Mouse (Mus musculus) lung, postnatal 0 days (tissue): Measurements from ENCODE around the gene Dock8. TPM values are rescaled to one million over a fixed set of nuclear protein-coding genes. Genes with fewer than 3 reads are reported as not detected.

Source experiments
- ATAC-seq: fragments of 200-750 bp; cut with Nextera tagmentation; 2 replicates; pipeline ENCODE4 v1.8.0; 2017; ENCODE audit warnings: moderate library complexity
- DNase-seq: peaks from one replicate; pipeline ENCODE4 v3.0.0-alpha.2; 2016; ENCODE audit warnings: low spot score
- H3K27ac ChIP-seq: fragments of 300-500 bp; sonication (generic); 2 replicates; pipeline ENCODE4 v1.5.1; 2014; ENCODE audit warnings: antibody characterized with exemption, mild to moderate bottlenecking, low read length, mixed read lengths
- H3K27me3 ChIP-seq: fragments of 300-500 bp; sonication (generic); replicated peaks from 2 replicates; pipeline ENCODE4 v1.6.1; 2014; ENCODE audit warnings: low read length, mixed read lengths; ENCODE audit not compliant: insufficient read depth
- H3K36me3 ChIP-seq: fragments of 300-500 bp; sonication (generic); 2 replicates; pipeline ENCODE4 v1.6.1; 2014; ENCODE audit warnings: low read length, mixed read lengths; ENCODE audit not compliant: insufficient read depth
- H3K4me1 ChIP-seq: fragments of 300-500 bp; sonication (generic); 2 replicates; pipeline ENCODE4 v1.6.1; 2014; ENCODE audit warnings: antibody characterized with exemption, low read depth, low read length, mixed read lengths; ENCODE audit not compliant: insufficient read depth
- H3K4me2 ChIP-seq: fragments of 300-500 bp; sonication (generic); replicated peaks from 2 replicates; pipeline ENCODE4 v1.6.1; 2014; ENCODE audit warnings: low read depth, mild to moderate bottlenecking, low read length, moderate library complexity, mixed read lengths
- H3K4me3 ChIP-seq: fragments of 300-500 bp; sonication (generic); 2 replicates; pipeline ENCODE4 v1.5.1; 2014; ENCODE audit warnings: low read depth, low read length
- H3K9ac ChIP-seq: fragments of 300-500 bp; sonication (generic); replicated peaks from 2 replicates; pipeline ENCODE4 v1.6.1; 2014; ENCODE audit warnings: low read depth, mild to moderate bottlenecking
- H3K9me3 ChIP-seq: fragments of 300-500 bp; sonication (generic); 2 replicates; pipeline ENCODE4 v1.6.1; 2016; ENCODE audit warnings: low read length, mixed read lengths
- CTCF ChIP-seq: IDR thresholded peaks from 2 replicates; pipeline ENCODE4 v1.5.1; 2016; ENCODE audit warnings: antibody characterized with exemption, mild to moderate bottlenecking
- EP300 ChIP-seq: IDR thresholded peaks from 2 replicates; pipeline ENCODE4 v1.6.1; 2016; ENCODE audit warnings: antibody characterized with exemption, mild to moderate bottlenecking, control low read depth
- whole genome bisulfite sequencing: fragments of 180-500 bp; shearing (Covaris S2); extraction: QIAGEN DNeasy Blood & Tissue Kit; methylation state at CpG from one replicate; pipeline ENCODE4 v1.1.7; 2014; 5-methylcytosine and 5-hydroxymethylcytosine counted together
- polyA plus RNA-seq: library from polyadenylated mRNA; unstranded; fragments of >200 nt; fragmentation: Nextera tagmentation; extraction: Ambion mirVana; gene quantifications from 2 replicates; pipeline ENCODE4 v1.2.1, GENCODE M21; 2015

Dock8 gene
- polyA plus RNA-seq, 1 experiment from 2014 or later: 8.1 TPM

DNA sequence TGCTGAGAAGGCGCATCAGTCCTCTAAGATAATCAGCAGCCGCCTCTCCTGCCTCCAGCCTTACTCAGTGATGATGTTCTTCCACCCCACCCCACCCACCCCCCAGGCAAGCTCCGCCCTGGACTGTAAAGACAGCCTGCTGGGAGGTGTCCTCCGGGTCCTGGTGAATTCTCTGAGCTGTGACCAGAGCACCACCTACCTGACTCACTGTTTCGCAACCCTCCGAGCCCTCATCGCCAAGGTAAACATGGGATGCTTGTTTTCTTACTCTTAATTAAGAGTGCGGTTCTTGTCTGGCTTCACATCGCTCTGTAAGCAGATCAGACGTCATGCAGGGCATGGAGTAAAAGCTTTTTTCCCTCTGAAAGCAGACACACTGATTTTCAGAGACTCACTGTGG lies 172.1 kb downstream of the Dock8 start:
- Histone ChIP-seq H3K9me3 (no peaks in the 10 kb centered on the region), H3K4me2 (no peak overlapping the region), H3K4me3 (no peak overlapping the region), H3K27me3 (no peaks in the 10 kb centered on the region), H3K27ac (no peak overlapping the region), H3K9ac (no peak overlapping the region), H3K4me1 (no peaks in the 10 kb centered on the region), H3K36me3 (no peaks in the 10 kb centered on the region)
- TF ChIP-seq EP300 (no peak), CTCF (no peak)
- no peak for DNase-seq
- no peak for ATAC-seq
- 47% methylated on average over 10 of the region's 10 CpGs for WGBS

DNA sequence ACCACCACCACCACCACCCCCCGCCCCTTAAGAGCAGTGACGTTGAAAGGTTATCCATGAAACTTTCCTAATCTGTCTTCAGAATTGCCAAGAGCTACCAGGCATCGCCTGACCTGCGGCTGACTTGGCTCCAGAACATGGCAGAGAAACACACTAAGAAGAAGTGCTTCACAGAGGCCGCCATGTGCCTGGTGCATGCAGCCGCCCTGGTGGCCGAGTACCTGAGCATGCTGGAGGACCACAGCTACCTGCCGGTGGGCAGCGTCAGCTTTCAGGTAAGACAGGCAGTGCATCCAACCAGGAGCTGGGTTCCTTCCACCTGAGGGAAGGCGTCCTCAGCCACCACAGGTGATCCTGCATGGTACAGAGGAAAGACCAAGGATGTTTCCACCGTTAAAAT lies 177.4 kb downstream of the Dock8 start:
- no peak for TF ChIP-seq CTCF
- TF ChIP-seq EP300: no peak
- Histone ChIP-seq H3K27ac (no peak overlapping the region), H3K4me3 (no peak overlapping the region), H3K4me1 (no peaks in the 10 kb centered on the region), H3K9me3 (no peaks in the 10 kb centered on the region), H3K36me3 (no peaks in the 10 kb centered on the region), H3K4me2 (no peak overlapping the region), H3K27me3 (no peaks in the 10 kb centered on the region), H3K9ac (no peak overlapping the region)
- 89% methylated on average over 11 of the region's 11 CpGs for WGBS
- ATAC-seq (no peak), DNase-seq (no peak)

DNA sequence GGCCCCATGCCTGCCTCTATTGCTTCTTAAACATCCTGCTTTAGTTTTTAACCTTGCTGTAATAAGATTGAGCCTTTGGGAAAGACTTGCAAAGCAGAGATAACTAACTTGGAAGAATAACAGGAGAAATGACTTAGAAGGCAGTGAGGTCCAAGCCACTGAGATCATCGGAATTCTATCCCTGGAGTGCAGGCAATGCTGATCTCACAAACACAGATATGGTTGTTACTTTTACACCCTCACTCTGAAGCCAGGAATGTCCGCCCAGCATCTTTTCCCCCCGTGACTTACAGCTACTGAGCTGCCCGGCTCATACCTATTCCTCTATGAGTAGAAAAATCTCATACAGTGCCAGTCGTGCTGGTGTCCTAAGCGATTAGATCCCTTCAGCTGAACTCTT lies 180.7 kb downstream of the Dock8 start:
- WGBS: 81% methylated on average over 6 of the region's 6 CpGs
- DNase-seq: no peak
- Histone ChIP-seq H3K36me3 (no peaks in the 10 kb centered on the region), H3K27ac (no peak overlapping the region), H3K9ac (no peak overlapping the region), H3K9me3 (no peaks in the 10 kb centered on the region), H3K4me2 (no peak overlapping the region), H3K27me3 (no peaks in the 10 kb centered on the region), H3K4me1 (0 out of 2 replicates have a peak, but pooled peaks cover under 1% of the 10 kb centered on the region), H3K4me3 (no peak overlapping the region)
- TF ChIP-seq EP300 (no peak), CTCF (no peak)
- no peak for ATAC-seq

DNA sequence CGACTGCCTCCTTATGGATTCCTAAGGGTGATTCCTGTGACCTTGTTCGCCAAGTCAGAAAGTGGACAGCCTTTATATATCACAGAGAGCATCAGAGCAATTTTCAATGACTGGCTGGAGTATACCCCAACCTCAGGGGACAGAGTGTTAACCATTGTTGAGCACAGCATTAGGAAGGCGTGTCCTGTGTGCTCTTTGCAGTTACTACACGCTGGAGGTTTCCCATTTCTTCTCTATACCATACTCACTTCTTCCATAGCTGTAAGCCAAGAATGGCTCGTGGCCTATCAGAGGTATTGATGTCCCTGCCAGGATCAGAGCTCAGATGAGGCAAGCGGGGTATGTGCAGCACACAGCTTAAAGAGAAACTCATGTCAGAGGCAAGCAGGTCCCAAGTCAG lies 181.2 kb downstream of the Dock8 start:
- no peak overlapping the region for H3K4me2 ChIP-seq
- H3K9ac ChIP-seq: no peak overlapping the region
- H3K4me3 ChIP-seq: no peak overlapping the region
- ATAC-seq (no peak), DNase-seq (no peak)
- TF ChIP-seq CTCF (no peak), EP300 (no peak)
- H3K36me3 ChIP-seq: no peaks in the 10 kb centered on the region
- 0 out of 2 replicates have a peak, but pooled peaks cover 5% of the 10 kb centered on the region for H3K4me1 ChIP-seq
- H3K9me3 ChIP-seq: no peaks in the 10 kb centered on the region
- H3K27me3 ChIP-seq: no peaks in the 10 kb centered on the region
- WGBS: 79% methylated on average over 6 of the region's 6 CpGs
- no peak overlapping the region for H3K27ac ChIP-seq

DNA sequence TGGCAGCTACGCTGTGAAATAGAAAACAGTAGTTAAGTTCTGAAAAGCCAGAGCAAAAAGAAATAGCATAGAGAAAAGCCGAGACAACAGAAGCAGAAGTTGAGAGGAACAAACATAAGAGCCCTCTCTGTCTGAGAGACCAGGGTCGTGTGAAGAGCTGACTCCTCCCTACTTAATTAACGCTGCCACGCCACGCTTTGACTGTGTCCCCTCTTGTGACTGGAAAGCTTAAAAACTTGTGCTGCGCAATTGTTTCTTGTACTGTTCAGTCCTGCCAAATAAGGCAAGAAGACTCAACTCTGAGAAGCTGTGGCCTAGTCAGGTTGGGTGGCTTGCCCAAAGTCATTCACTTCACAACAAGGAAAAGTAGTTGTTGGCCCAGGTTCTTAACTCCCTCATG lies 184.7 kb downstream of the Dock8 start:
- no peaks in the 10 kb centered on the region for H3K27me3 ChIP-seq
- H3K9me3 ChIP-seq: no peaks in the 10 kb centered on the region
- 65% methylated on average over 7 of the region's 7 CpGs for WGBS
- H3K36me3 ChIP-seq: no peaks in the 10 kb centered on the region
- H3K27ac ChIP-seq: no peak overlapping the region
- H3K9ac ChIP-seq: no peak overlapping the region
- ATAC-seq (no peak), DNase-seq (no peak)
- no peak for TF ChIP-seq CTCF
- TF ChIP-seq EP300: no peak
- H3K4me3 ChIP-seq: no peak overlapping the region
- H3K4me2 ChIP-seq: no peak overlapping the region
- 0 out of 2 replicates have a peak, but pooled peaks cover 5% of the 10 kb centered on the region for H3K4me1 ChIP-seq

DNA sequence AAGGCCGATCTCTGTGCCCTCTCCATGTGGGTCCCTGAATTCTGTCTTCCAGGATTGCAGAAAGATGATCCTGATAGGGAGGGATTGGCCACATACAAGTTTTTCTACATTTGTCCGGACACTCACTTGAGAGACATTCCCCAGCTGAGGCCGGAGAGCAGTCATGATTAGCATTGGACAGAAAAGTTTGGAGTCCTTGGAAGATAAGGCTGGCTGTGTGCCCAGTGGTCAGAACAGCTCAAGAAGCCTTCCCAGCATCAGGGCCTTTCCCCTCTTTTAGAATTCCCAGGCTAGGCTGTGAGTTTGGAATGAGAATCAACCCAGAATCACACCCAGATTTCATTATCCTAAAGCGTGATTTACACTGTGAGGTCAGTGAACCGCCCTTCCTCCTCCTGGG lies 187.0 kb downstream of the Dock8 start:
- Histone ChIP-seq H3K9me3 (no peaks in the 10 kb centered on the region), H3K9ac (no peak overlapping the region), H3K4me1 (0 out of 2 replicates have a peak, but pooled peaks cover 5% of the 10 kb centered on the region), H3K27me3 (no peaks in the 10 kb centered on the region), H3K4me3 (no peak overlapping the region), H3K36me3 (no peaks in the 10 kb centered on the region), H3K4me2 (no peak overlapping the region), H3K27ac (no peak overlapping the region)
- ATAC-seq (no peak), DNase-seq (peak; percentile 32)
- WGBS: 63% methylated on average over 5 of the region's 5 CpGs
- no peak for TF ChIP-seq EP300
- no peak for TF ChIP-seq CTCF

DNA sequence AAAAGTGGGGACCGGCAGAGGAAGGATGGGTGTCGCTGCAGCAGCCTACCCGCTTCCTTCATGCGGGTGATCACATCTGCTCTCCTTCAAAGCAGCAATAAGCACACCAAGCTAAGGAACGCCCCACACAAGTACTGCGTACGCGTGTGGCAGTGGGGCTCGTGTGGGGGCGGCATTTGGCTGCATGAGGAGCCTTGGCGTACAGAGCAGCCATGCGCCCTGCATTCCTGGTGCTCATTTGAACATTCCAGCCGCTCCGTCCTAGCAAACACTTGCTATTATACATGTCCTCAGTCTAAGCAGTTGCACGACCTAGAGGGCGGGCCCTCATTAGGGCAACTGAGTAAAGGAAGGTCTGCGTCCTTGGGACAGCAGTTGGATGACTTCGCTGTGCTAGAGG lies 188.3 kb downstream of the Dock8 start:
- Histone ChIP-seq H3K27me3 (no peaks in the 10 kb centered on the region), H3K9ac (no peak overlapping the region), H3K9me3 (no peaks in the 10 kb centered on the region), H3K4me3 (no peak overlapping the region), H3K4me2 (no peak overlapping the region), H3K27ac (no peak overlapping the region), H3K4me1 (0 out of 2 replicates have a peak, but pooled peaks cover 5% of the 10 kb centered on the region), H3K36me3 (no peaks in the 10 kb centered on the region)
- TF ChIP-seq CTCF (no peak), EP300 (no peak)
- ATAC-seq: peak; percentile 62
- WGBS: 57% methylated on average over 18 of the region's 18 CpGs
- peak; percentile 46 for DNase-seq
